Mouse (Mus musculus): ENCODE results near the gene Nlgn1. TPM values are rescaled to one million over a fixed set of nuclear protein-coding genes. Genes with fewer than 3 reads are reported as not detected.

The Nlgn1 gene
- polyA plus RNA-seq, 1 experiment from 2014 or later, result 34.4 TPM

- no peak overlapping the region for H3K27ac ChIP-seq (ENCODE audit: low read length)
- H3K9me3 ChIP-seq (replicated peaks; ENCODE audit: control insufficient read depth, low read length, poor library complexity, severe bottlenecking), result no peaks in the 10 kb centered on the region
- WGBS, result 91% methylated on average over 2 of the region's 2 CpGs
- H3K27me3 ChIP-seq (ENCODE audit: control insufficient read depth, insufficient read depth, low read depth, low read length), result no peaks in the 10 kb centered on the region
- H3K4me1 ChIP-seq (ENCODE audit: control insufficient read depth, insufficient read depth, low read length), result no peaks in the 10 kb centered on the region
- no peaks in the 10 kb centered on the region for H3K36me3 ChIP-seq (ENCODE audit: control insufficient read depth, insufficient read depth, low read length)
- no peak overlapping the region for H3K4me3 ChIP-seq (ENCODE audit: low read depth, low read length)
- H3K9ac ChIP-seq (ENCODE audit: low read depth, low read length), result no peak overlapping the region
- H3K4me2 ChIP-seq (ENCODE audit: low read length), result no peak overlapping the region
- ATAC-seq, result no peak
These were observed 364.7 kb downstream of the Nlgn1 start for GRCm38 (mm10) chr3:25967546-25967945.

- Histone ChIP-seq H3K4me2 (ENCODE audit: low read length) (no peak overlapping the region), H3K4me3 (ENCODE audit: low read depth, low read length) (no peak overlapping the region), H3K27ac (ENCODE audit: low read length) (no peak overlapping the region), H3K36me3 (ENCODE audit: control insufficient read depth, insufficient read depth, low read length) (no peaks in the 10 kb centered on the region), H3K9me3 (replicated peaks; ENCODE audit: control insufficient read depth, low read length, poor library complexity, severe bottlenecking) (no peaks in the 10 kb centered on the region), H3K4me1 (ENCODE audit: control insufficient read depth, insufficient read depth, low read length) (no peaks in the 10 kb centered on the region), H3K9ac (ENCODE audit: low read depth, low read length) (no peak overlapping the region), H3K27me3 (ENCODE audit: control insufficient read depth, insufficient read depth, low read depth, low read length) (no peaks in the 10 kb centered on the region)
- 69% methylated on average over 3 of the region's 3 CpGs for WGBS
- ATAC-seq, result no peak
These were observed 368.0 kb downstream of the Nlgn1 start for GRCm38 (mm10) chr3:25964237-25964636.

DNA sequence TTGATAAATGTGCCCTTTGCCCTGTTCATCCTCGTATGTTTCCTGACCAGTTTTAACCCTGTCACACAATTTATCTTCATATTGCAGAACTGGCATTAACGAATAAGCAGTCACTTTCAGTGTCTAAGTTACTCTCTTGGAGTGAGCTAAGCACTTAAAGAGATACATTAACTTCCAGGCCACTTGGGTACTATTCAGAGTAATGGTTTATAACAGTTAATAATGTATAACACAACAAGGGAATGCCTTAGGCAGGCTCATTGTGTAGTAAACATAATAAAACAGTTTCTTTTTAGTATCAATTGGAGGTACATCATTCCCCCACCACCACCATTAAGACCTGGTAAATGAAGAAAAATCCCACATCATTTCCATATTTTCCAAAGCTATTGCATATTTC is 368.7 kb downstream of the Nlgn1 start:
- Histone ChIP-seq H3K4me2 (ENCODE audit: low read length) (no peak overlapping the region), H3K4me3 (ENCODE audit: low read depth, low read length) (no peak overlapping the region), H3K36me3 (ENCODE audit: control insufficient read depth, insufficient read depth, low read length) (no peaks in the 10 kb centered on the region), H3K9me3 (replicated peaks; ENCODE audit: control insufficient read depth, low read length, poor library complexity, severe bottlenecking) (no peaks in the 10 kb centered on the region), H3K4me1 (ENCODE audit: control insufficient read depth, insufficient read depth, low read length) (no peaks in the 10 kb centered on the region), H3K9ac (ENCODE audit: low read depth, low read length) (no peak overlapping the region), H3K27ac (ENCODE audit: low read length) (no peak overlapping the region), H3K27me3 (ENCODE audit: control insufficient read depth, insufficient read depth, low read depth, low read length) (no peaks in the 10 kb centered on the region)
- ATAC-seq, result no peak
- 79% methylated on average over 2 of the region's 2 CpGs for WGBS

- no peak for ATAC-seq
- no peak overlapping the region for H3K4me2 ChIP-seq (ENCODE audit: low read length)
These were observed 415.7 kb downstream of the Nlgn1 start for GRCm38 (mm10) chr3:25916535-25916934.

GRCm38 (mm10) chr3:25914365-25915065 is 417.7 kb downstream of the Nlgn1 start:
- Histone ChIP-seq H3K36me3 (ENCODE audit: control insufficient read depth, insufficient read depth, low read length) (no peaks in the 10 kb centered on the region), H3K4me1 (ENCODE audit: control insufficient read depth, insufficient read depth, low read length) (no peaks in the 10 kb centered on the region), H3K27ac (ENCODE audit: low read length) (no peak overlapping the region), H3K4me2 (ENCODE audit: low read length) (no peak overlapping the region), H3K9me3 (replicated peaks; ENCODE audit: control insufficient read depth, low read length, poor library complexity, severe bottlenecking) (no peaks in the 10 kb centered on the region), H3K9ac (ENCODE audit: low read depth, low read length) (no peak overlapping the region), H3K4me3 (ENCODE audit: low read depth, low read length) (no peak overlapping the region), H3K27me3 (ENCODE audit: control insufficient read depth, insufficient read depth, low read depth, low read length) (no peaks in the 10 kb centered on the region)
- WGBS, result 51% methylated on average over 2 of the region's 2 CpGs
- peak; percentile 60; the same call in 1 of the 2 replicates for ATAC-seq

More at GRCm38 (mm10) chr3:25916535-25916934, 415.7 kb downstream of the Nlgn1 start:
- no peak overlapping the region; the same call in 1 of the 2 replicates for H3K27ac ChIP-seq (ENCODE audit: low read length)
- H3K27me3 ChIP-seq (ENCODE audit: control insufficient read depth, insufficient read depth, low read depth, low read length), result no peaks in the 10 kb centered on the region
- H3K36me3 ChIP-seq (ENCODE audit: control insufficient read depth, insufficient read depth, low read length), result no peaks in the 10 kb centered on the region
- H3K9ac ChIP-seq (ENCODE audit: low read depth, low read length), result no peak overlapping the region
- H3K4me1 ChIP-seq (ENCODE audit: control insufficient read depth, insufficient read depth, low read length), result no peaks in the 10 kb centered on the region
- no peaks in the 10 kb centered on the region for H3K9me3 ChIP-seq (replicated peaks; ENCODE audit: control insufficient read depth, low read length, poor library complexity, severe bottlenecking)
- H3K4me3 ChIP-seq (ENCODE audit: low read depth, low read length), result no peak overlapping the region
- WGBS, result 59% methylated on average over 5 of the region's 5 CpGs

DNA sequence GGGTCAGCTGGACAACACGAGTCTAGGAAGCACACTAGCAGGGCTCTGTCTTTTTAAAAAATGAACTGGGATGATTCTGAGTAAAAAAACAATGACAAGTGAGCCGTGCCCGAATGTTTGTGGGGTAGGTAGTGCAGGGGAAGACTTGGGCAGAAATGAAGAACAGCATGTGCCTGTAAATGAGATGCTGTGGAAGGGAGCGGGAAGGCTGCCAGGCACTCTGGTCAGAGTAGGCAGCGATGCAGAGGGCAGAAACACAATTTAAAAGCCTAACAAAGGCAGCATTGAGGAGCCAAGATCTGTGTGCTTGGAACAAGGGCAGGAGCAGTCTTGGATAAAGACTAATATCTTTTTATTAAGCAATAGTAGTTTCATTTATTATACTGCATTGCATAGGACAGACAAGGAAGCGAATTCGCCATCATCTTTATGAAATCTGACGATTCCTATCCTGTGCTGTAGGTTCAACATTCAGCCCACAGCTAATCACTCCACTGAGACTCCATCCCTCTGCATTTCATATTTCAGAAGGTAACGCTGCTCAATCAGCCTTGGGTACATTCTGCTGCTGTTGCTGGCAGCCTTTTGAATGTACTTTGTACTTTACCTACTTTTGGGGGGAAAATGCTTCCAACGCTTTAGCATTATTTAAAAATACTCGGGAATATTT is 429.0 kb downstream of the Nlgn1 start:
- Histone ChIP-seq H3K9ac (ENCODE audit: low read depth, low read length) (no peak overlapping the region), H3K4me1 (ENCODE audit: control insufficient read depth, insufficient read depth, low read length) (no peaks in the 10 kb centered on the region), H3K36me3 (ENCODE audit: control insufficient read depth, insufficient read depth, low read length) (no peaks in the 10 kb centered on the region), H3K4me2 (ENCODE audit: low read length) (no peak overlapping the region), H3K27me3 (ENCODE audit: control insufficient read depth, insufficient read depth, low read depth, low read length) (no peaks in the 10 kb centered on the region), H3K9me3 (replicated peaks; ENCODE audit: control insufficient read depth, low read length, poor library complexity, severe bottlenecking) (no peaks in the 10 kb centered on the region; the same call in 1 of the 2 replicates), H3K4me3 (ENCODE audit: low read depth, low read length) (no peak overlapping the region), H3K27ac (ENCODE audit: low read length) (peak overlapping the region; percentile 37; the same call in 1 of the 2 replicates)
- ATAC-seq, result peak; percentile 51; the same call in 1 of the 2 replicates
- 70% methylated on average over 11 of the region's 11 CpGs for WGBS

DNA sequence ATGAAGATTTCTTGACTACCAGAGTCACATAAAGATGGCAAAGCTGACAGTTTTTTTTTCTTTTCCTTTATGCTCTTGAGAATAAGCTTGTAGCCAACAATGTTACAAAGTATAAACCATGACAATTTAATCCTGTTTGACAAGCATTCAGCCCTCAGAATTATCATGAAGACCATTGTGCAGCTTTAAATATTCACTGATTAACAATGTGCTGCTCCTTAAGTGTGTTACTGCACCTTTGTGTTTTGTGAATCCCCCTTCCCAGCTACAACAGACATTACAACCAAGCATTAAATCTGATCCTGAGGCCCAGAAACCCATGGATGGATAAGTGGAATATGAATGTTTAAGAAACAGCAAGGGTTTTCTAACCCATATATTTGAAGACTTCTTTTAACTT is 434.8 kb downstream of the Nlgn1 start:
- Histone ChIP-seq H3K4me2 (ENCODE audit: low read length) (no peak overlapping the region), H3K4me3 (ENCODE audit: low read depth, low read length) (no peak overlapping the region), H3K9me3 (replicated peaks; ENCODE audit: control insufficient read depth, low read length, poor library complexity, severe bottlenecking) (no peaks in the 10 kb centered on the region; the same call in 1 of the 2 replicates), H3K4me1 (ENCODE audit: control insufficient read depth, insufficient read depth, low read length) (no peaks in the 10 kb centered on the region), H3K36me3 (ENCODE audit: control insufficient read depth, insufficient read depth, low read length) (no peaks in the 10 kb centered on the region), H3K9ac (ENCODE audit: low read depth, low read length) (no peak overlapping the region), H3K27ac (ENCODE audit: low read length) (no peak overlapping the region), H3K27me3 (ENCODE audit: control insufficient read depth, insufficient read depth, low read depth, low read length) (no peaks in the 10 kb centered on the region)
- no peak for ATAC-seq

GRCm38 (mm10) chr3:25884797-25885196 is 447.5 kb downstream of the Nlgn1 start:
- Histone ChIP-seq H3K36me3 (ENCODE audit: control insufficient read depth, insufficient read depth, low read length) (no peaks in the 10 kb centered on the region), H3K4me1 (ENCODE audit: control insufficient read depth, insufficient read depth, low read length) (no peaks in the 10 kb centered on the region), H3K9ac (ENCODE audit: low read depth, low read length) (no peak overlapping the region), H3K27me3 (ENCODE audit: control insufficient read depth, insufficient read depth, low read depth, low read length) (no peaks in the 10 kb centered on the region), H3K27ac (ENCODE audit: low read length) (no peak overlapping the region), H3K9me3 (replicated peaks; ENCODE audit: control insufficient read depth, low read length, poor library complexity, severe bottlenecking) (no peaks in the 10 kb centered on the region), H3K4me3 (ENCODE audit: low read depth, low read length) (no peak overlapping the region), H3K4me2 (ENCODE audit: low read length) (no peak overlapping the region)
- 72% methylated on average over 2 of the region's 2 CpGs for WGBS
- no peak for ATAC-seq

DNA sequence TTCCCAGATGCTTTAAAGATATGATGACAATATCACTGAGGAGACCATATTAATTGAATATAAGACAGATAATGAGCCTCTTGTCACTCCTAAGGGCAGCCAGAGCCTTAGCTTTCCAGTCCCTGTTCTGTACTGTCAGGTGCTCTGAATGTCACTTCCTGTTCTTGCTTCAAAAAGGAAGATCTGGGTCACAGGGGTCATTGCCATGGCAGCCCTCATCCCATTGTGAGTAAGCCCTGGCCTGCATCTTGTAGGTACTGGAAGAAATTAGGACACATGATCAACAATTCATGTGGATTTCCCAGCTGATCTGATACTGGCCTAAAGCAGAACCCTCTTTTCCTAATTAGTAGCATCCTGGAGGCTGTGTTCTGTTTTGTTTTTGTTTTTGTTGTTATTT is 463.1 kb downstream of the Nlgn1 start:
- no peak overlapping the region for H3K27ac ChIP-seq (ENCODE audit: low read length)
- no peak overlapping the region for H3K4me3 ChIP-seq (ENCODE audit: low read depth, low read length)
- no peak overlapping the region for H3K4me2 ChIP-seq (ENCODE audit: low read length)
- no peaks in the 10 kb centered on the region for H3K36me3 ChIP-seq (ENCODE audit: control insufficient read depth, insufficient read depth, low read length)
- no peak overlapping the region for H3K9ac ChIP-seq (ENCODE audit: low read depth, low read length)
- no peaks in the 10 kb centered on the region for H3K9me3 ChIP-seq (replicated peaks; ENCODE audit: control insufficient read depth, low read length, poor library complexity, severe bottlenecking)
- H3K4me1 ChIP-seq (ENCODE audit: control insufficient read depth, insufficient read depth, low read length), result no peaks in the 10 kb centered on the region
- no peaks in the 10 kb centered on the region for H3K27me3 ChIP-seq (ENCODE audit: control insufficient read depth, insufficient read depth, low read depth, low read length)
- no peak for ATAC-seq
